Mouse (Mus musculus): ENCODE results near the gene Egln1.
A peak's percentile ranks its signal among the peaks of the same experiment; 100 is the strongest.

Gene Egln1

DNA sequence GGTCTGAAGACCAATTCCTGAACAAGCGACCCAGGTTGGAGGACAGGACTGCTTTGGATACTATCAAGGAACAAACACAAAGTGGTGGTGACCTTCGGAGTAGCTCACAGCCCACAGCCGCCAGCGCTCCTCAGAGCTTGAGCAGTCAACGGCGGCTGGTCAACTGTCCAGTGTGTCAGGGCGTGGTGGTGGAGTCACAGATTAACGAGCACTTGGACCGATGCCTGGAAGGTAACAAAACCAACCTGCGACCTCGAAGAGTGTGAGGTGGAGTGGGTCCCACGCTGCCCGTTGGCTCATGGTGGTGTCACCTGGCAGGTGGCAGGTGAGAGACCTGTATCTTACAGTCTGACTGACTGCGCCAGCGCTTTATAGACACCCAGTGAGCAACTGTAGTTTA is 45.9 kb downstream of the Egln1 start:
- DNase-seq (ENCODE audit: low spot score in 2 of 2), result no peak

DNA sequence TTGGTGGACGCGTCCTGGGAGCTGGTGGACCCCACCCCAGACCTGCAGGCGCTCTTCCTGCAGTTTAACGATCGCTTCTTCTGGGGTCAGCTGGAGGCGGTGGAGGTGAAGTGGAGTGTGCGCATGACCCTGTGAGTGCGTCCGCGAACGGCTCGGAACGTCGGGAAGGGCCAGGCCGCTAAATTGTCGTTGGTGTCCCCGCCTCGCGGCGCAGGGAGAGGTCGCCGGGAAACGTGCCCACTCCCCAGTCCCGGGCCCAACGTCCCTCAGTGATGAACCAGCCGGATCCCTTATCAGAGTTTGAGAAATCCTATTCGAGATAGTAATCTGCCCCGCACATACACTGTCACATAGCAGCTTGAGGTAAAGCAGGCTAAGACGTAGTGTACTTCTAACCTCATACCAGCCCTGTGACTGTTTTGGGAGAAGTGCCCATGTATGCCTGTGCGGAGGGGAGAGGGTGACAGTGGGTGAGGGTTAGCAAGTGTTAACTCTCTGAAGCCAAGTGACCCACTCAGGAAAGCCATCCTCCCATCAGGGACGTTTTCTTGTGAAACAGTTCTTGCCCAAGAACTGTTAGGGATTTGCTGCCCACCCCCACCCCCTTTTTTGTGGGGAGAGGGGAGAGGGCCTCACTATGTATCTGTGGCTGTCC is 50.7 kb downstream of the Egln1 start:
- no peak for DNase-seq (ENCODE audit: low spot score in 2 of 2)

DNA sequence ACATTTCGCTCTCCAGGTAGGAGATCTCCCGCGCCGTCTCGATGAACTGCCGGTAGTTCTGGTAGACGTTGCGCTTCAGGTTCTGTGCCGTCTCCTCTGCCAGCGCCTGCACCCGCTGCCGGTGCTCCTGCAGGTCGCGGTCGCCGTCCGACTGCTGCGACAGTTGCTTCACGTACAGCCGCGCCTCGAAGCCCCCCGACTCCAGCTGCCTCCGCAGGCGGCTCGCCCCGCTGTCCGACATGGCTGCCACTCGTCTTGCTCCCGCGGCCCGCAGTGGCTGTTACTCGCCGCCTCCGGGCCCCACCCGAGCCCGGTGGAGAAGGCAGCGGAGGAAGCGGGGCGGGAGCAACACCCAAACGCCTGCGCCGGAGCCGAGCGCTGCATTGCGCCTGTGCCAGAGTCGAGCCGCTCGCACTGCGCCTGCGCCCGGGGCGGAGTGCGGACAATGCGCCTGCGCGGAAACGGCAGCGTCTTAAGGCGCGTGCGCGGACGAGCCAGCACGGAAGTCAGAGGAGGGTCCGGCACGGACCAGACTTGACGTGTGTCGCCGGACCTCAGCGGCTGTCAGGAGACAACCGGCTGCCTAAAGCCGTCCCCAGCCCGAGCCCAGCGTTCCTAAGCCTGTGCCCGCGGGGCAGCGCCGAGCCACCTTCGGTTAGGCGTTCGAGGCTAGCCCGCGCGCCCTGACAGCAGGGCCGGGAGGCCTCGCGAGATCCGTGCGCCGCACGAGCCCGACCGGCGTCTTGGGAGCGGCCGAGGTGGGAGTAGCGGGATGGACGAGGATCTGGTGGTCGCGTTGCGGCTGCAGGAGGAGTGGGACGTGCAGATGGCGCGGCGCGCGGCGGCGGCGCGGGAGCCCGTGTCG is 51.5 kb downstream of the Egln1 start, which contains the start of the genes Exoc8 and Sprtn:
Gene Exoc8, minus strand, starts transcription at position 320 of the 865 bp plus-strand sequence.
Gene Sprtn, plus strand, starts transcription at position 501 of the 865 bp plus-strand sequence.
- peak; percentile 91 to 97 for DNase-seq (ENCODE audit: low spot score in 2 of 2)

DNA sequence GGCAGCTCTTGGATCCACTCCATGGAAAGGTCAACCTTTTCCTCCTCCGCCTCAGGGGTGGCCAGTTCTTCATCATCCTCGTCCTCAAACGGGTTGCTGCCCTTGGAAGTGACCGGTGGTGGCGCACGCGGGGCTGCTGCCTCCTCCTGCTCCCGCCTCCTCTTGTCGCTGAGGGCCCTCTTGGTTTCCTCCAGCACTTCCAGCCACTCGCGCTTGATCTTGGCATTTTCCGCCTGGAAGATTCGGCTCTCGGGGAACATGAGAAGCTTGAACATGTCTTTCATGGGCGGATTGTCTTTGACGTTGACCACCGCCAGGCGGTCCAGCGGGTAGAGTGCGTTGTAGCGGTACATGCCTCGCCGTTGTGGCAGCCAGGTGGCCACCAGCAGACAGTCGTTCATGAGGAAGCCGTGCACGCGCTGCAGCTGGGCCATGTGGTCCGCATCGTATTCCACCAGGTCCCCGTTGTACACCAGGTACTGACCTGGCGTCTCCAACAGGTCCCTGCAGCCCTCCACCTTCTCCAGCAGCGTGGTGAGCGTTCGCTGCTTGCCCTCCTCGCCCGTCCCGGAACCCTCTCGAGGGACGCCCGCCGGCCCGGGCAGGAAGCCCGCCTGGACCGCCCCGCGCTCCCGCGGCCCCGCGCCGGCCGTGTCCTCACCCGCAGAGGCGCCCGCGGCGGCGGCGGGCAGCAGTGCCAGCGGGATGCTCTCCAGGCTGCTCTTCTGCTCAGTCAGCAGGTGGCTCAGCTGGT is 52.3 kb downstream of the Egln1 start:
- DNase-seq (ENCODE audit: low spot score in 2 of 2), result peak; percentile 60 to 73

DNA sequence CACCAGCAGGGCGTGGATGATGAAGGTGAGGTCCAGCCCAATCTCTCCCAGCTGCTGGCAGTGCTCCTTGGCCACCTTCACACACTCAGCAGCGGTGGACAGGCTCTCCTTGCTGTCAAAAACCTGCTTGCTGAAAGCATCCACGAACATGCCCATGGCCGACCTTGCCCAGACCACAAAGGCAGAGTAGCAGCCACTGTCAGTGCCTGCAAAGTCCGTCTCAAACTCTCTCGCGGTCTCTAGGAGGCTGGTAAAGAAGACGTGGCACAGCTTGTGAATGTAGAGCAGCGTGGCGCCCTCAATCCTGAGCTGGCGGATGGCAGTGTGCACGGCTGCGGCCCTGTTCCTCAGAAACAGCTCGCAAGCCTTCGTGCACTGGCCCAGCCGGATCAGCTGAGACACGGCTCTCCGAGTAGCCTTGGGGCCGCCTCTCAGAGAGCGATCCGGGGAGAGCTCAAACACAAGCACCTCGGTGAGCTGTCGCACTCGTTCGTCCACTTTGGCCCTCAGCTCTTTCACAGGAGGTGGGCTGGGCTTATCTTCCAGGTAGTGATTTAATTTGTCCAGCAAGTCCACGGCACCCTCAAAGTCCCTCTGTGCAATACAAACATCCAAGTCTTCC is 53.0 kb downstream of the Egln1 start:
- DNase-seq (ENCODE audit: low spot score in 2 of 2), result no peak

DNA sequence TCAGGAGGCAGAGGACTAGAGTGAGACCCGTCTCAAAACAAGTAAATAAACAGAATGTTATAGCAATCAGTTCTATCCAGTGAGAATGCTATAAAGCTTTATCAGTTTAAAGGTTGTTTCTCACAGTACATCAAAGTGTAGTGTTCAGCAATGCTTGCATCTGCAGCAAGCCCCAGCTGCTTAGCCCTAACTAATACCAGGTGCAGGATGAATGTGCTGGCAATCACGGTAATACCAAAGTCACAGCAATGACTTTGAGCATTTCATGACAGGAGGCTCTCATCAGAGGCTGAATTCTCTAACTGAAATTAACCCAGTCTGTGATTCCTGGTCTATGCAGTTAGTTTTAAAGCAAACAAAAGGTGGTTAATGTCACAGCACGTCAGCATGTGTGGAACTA is 56.5 kb downstream of the Egln1 start:
- no peak for DNase-seq (ENCODE audit: low spot score in 2 of 2)

DNA sequence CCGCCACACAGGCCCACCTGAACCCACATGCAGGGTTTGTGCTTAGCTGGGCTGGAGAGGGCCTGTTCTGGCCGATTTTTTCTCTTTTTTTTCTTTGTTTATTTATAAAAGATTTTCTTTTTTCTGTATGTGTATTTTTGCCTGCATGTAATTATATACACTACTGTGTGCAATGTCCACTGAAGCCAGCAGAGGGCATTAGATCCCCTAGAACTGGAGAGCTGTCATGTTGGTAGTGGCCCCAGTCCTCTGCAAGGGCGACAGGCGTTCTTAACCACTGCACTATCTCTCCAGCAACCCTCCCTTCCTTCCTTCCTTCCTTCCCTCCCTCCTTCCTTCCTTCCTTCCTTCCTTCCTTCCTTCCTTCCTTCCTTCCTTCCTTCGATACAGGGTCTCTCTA is 60.7 kb downstream of the Egln1 start:
- DNase-seq (ENCODE audit: low spot score in 2 of 2), result no peak

DNA sequence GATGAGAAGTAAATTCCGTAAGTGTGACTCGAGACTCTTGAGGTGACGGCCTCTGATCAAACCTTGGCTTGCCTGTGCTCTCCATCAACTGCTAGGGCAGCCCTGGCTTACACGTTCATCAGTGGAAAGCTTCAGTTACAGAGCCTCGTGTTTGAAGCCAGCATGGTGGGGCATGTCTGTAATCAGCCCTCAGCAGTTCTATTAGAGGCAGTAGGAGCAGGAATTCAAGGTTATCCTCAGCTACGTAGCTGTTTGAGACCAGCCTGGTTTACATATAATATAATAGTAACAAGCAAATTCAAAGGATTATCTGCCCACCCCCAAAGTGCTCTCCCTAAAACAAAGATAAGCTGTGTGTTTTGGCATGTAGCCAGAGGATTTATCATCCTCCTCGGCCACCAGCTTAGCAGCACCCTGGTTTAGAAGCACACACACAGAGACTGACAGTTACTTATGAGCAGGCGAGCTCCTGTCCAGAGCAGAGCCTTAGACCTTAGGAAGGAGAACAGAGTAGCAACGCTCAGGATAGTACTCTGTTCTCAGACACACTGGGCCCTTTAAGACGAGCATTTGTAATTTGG is 70.1 kb downstream of the Egln1 start:
- DNase-seq (ENCODE audit: low spot score in 2 of 2), result no peak

DNA sequence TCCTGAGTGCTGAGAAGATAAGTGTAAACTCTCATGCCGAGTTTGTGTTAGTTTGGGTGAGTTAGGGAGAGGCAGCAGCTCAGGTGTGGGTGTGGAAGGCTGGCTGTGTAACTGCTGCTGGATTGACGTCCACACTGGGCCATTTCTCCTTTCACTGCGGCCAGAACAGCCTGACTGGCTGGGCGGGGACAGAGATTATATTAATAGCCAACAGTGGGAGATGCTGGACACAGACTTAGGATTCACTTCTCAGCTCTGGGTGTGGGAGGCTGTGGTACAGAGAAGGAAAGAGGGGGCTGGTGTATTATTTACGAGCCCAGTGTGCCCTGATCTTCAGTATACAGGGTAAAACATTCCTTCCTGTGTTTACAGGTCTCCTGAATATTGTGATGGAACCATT is 71.0 kb downstream of the Egln1 start:
- DNase-seq (ENCODE audit: low spot score in 2 of 2), result no peak

DNA sequence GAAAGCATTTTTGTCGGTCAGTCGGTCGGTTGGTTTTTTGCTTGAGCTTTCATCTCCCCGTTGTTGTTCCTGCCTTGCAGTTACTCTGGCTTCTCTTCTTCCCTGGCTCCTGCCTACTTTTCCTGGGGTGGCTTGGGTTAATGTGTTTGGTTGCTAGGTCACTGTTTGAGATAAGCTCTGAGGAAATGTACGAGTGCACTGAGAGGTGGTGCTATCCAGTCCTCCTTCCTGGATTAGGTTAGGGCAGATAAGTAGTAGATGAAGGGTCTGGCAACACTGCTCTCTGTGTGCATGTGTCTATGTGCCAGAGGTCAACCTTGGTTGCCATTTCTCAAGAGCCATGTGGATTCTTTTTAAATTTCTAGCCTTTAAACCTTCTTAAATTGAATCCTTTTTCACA is 76.4 kb downstream of the Egln1 start:
- no peak for DNase-seq (ENCODE audit: low spot score in 2 of 2)

DNA sequence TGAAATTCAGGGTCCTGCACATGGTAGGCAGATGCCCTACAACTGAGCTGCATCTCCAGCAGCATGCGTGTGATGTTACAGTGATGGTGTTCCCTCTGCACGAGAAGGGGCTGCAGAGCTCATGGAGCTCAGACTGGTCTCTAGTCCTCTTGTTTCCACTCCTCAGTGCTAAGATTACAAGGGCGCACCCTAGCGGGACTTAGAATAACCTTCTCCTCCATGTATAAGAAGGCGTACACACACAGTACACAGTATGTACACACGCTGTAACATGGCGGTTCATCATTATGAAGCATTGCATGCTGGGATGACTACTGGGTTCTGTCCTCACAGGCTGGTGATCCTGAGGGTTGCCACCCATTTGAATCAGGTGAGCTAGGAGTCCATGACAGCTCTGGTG is 77.0 kb downstream of the Egln1 start:
- no peak for DNase-seq (ENCODE audit: low spot score in 2 of 2)

DNA sequence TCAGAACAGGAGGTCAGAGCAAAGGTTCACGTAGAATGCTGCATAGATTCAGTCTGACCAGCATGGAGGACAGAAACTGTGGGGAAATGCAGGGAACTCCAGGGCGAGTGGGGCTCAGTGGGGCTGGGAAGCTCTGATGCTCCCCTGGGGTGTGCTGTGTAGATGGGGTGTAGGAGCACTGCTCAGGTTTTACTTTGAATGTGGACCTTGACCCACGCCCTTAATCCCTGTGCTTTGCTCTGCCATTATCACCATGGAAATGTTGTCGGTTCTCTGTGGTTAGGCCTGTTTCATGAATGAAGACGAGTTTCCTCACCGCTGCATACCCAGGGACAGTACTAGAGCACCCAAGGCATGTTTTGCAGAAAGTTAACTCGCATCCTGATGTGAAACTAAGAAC is 77.7 kb downstream of the Egln1 start:
- DNase-seq (ENCODE audit: low spot score in 2 of 2), result no peak

DNA sequence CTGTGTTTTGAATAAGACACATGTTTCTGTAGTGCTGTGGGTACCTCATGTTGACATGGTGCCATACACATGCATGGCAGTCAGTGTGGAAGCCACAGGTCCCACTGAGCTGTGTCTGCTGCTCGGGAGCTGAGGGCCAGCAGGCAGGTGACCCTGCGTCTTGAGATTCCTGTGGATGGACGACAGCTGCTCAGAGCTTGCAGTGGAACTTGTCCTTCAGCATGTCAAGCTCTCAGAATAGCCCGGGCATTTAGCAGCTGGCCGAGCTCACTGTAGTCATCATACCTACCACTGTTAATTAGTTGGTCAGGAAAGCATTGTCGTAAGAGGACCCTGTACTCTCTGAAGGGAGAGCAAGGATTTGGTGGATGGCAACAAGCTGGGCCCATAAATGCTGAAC is 79.4 kb downstream of the Egln1 start:
- DNase-seq (ENCODE audit: low spot score in 2 of 2), result no peak

DNA sequence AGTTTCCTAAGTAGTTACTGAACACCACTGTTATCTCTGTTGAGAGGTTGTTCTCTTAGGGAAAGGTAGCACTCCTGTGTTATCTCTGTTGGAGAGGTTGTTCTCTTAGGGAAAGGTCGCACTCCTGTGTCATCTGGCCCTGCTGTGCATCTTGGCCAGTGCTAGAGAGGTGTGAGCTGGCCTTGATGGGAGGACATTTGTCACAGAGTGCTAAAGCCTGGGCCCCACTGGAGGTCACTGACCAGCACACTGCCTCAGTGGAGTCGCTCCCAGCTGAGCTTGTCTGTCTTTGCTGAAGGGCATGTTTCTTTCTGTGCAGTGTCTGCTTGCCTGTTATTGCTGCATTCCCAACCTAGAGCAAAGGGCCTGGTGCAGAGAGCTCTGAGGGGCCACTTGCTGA is 82.0 kb downstream of the Egln1 start:
- no peak for DNase-seq (ENCODE audit: low spot score in 2 of 2)

DNA sequence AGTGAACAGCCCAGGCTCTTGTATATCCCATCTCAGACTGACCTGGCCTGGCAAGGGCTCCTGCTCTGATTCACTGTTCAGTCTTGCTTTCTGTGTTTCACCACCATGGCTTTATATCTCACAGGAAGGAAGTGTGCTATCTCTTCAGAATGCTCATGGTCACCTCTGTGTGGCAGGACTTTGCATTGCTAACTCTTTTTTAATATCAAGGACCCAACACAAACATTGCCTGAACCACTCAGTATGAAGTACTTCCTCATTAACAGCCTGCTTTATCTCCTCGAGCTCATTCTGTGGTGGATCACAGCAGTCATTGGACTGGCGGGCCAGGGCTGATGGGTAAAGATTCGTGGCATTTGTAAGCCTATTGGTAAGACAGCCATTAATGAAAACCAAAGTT is 82.5 kb downstream of the Egln1 start:
- no peak for DNase-seq (ENCODE audit: low spot score in 2 of 2)

DNA sequence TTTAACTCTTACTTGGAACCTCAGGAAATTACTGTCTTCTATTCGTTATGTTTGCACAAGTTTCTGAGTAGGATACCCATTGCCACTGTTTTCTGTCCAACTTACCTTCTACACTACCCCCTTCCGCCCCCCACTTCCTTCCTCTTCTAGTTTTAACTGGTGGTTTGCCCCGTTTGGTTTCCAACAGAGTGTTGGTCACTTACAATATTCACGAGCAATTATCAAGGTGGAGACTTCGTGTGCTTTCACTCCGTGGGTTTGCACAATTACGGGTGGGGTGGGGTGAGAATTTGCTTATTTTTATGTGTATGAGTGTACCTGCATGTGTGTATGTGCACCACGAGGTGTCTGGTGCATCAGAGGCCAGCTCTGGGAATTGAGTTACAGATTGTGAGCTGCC is 85.4 kb downstream of the Egln1 start:
- no peak for DNase-seq (ENCODE audit: low spot score in 2 of 2)

DNA sequence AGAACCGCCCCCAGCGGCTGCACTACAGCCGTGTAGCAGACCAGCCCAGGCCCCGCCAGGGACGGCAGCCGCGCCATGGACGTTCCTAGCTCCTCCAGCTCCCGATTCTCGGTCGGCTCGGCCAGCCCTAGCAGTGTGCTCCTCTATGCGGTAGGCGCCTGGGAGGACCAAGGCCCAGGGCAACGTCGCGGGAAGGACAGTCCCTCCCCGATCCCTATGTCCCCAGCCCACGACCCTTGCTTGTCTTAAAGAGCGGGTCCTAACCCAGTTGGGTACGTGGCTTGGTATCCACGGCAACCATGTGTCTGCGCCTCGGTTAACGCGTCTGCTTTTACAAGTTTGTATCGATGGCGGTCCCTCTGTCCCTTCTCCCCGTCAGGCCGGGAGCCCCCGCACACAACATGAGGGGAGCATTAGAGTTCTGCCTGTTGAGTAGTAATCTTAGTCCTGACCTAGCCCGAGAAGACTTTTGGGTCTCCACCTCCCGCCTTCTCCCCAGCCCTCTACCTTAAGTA is 85.9 kb downstream of the Egln1 start:
- no peak for DNase-seq (ENCODE audit: low spot score in 2 of 2)

DNA sequence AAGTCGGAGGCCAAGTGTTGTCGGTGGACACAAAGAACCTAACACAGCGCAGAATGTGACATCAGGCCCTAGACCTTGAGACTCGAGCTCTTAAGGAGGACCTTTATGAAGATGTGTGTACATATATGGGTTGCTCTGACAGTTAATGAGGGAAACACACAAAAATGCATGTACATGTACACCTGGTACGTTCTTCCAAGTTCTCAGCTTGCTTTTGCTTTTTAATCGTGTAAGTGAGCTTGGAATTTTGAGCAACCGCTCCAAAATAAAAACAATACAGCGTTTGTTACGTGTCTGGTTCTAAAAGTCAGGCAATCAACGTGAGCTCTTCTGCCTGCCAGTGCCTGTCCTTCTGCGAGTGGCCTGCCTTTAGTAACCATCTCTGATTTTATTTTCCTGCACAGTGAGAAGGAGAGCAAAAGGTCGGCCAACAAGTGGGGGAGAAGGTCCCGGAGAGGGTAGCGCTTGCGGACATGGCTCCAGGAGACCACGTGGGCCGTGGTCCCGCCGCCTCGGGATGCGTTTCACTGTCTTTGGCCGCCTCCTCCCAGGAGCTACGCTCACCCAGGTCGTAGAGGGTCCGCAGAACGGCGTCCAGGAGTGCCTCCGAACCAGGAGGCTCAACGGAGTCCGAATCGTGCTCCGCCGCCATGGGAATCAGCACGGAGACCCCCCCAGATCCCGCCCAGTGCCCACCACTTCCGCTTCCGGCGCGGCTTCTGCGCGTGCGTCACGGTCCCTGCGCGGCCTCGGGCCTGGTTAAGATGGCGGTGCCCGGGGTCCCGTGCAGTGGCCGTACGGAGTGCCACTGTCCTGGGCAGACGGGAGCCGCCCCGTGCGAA is 86.6 kb downstream of the Egln1 start, which contains the start of the genes Gnpat and 2810004N23Rik:
Gene Gnpat, plus strand, starts transcription at position 713 of the 842 bp plus-strand sequence.
Gene 2810004N23Rik, minus strand, starts transcription at position 800 of the 842 bp plus-strand sequence.
- peak; percentile 83 to 93 for DNase-seq (ENCODE audit: low spot score in 2 of 2)

DNA sequence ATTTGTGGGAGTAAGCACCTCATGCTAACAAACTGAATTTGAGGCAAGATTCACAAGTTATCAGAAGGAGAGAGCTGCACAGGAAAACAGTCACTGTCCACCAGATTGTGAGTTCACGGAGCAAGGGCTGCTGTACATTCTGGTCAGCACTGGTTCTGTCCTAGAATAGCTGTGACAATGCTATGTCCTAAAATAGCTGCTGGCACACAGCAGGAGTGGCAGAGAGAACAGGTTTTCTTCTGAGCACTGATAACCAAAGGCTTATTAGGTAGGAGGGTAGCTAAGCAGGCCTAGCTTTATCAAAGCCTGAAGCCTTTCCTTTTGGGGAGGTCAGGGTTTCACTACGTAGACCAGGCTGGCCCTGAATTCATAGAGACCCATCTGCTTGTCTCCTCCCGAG is 88.9 kb downstream of the Egln1 start:
- no peak for DNase-seq (ENCODE audit: low spot score in 2 of 2)

DNA sequence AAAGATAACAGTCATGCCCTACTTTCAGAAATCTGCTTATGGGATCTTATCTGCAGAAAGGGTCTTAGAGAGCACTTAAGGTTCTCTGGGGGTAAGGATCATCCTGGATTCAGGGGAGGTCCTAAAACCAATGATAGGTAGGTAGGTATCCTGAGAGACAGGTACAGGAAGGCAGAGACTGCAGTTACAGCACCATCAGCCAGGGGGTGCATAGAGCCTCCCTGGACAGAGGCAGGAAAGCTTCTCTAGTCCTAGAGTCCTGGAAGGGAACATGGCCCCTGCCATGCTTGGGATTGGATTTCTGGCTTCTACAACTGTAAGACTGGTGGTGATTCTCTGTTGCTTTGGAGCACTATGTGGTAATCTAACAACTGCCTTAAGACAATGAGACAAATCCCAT is 89.7 kb downstream of the Egln1 start:
- no peak for DNase-seq (ENCODE audit: low spot score in 2 of 2)

Data from frontal cortex, postnatal 10 days (tissue).